Mouse (Mus musculus): ENCODE measurements around the gene B3gnt3.

B3gnt3 gene

GRCm38 (mm10) chr8:71678216-71678615, 23.4 kb downstream of the B3gnt3 start:
- no peak for DNase-seq (ENCODE audit: low spot score in 2 of 2)

GRCm38 (mm10) chr8:71677555-71677954, 24.0 kb downstream of the B3gnt3 start:
- no peak for DNase-seq (ENCODE audit: low spot score in 2 of 2)

GRCm38 (mm10) chr8:71676803-71677202, 24.8 kb downstream of the B3gnt3 start:
- DNase-seq (ENCODE audit: low spot score in 2 of 2) = no peak

GRCm38 (mm10) chr8:71676020-71676741, 25.4 kb downstream of the B3gnt3 start, which contains the start of gene Jak3:
Jak3 (plus strand) TSS chr8:71676296.
- DNase-seq (ENCODE audit: low spot score in 2 of 2) = peak in 1 of 2 experiments; percentile 49

GRCm38 (mm10) chr8:71675456-71676019, 26.1 kb downstream of the B3gnt3 start:
- DNase-seq (ENCODE audit: low spot score in 2 of 2) = no peak

GRCm38 (mm10) chr8:71674071-71674470, 27.5 kb downstream of the B3gnt3 start:
- DNase-seq (ENCODE audit: low spot score in 2 of 2) = no peak

- no peak for DNase-seq (ENCODE audit: low spot score in 2 of 2)
These were observed 29.3 kb downstream of the B3gnt3 start for GRCm38 (mm10) chr8:71672168-71672735.

- peak; percentile 82 to 93 for DNase-seq (ENCODE audit: low spot score in 2 of 2)
These were observed 30.0 kb downstream of the B3gnt3 start, which contains the start of gene Unc13a for GRCm38 (mm10) chr8:71671549-71671965. Unc13a (minus strand) TSS chr8:71671757.

- DNase-seq (ENCODE audit: low spot score in 2 of 2) = peak; percentile 48 to 77
These were observed 30.7 kb downstream of the B3gnt3 start for GRCm38 (mm10) chr8:71670621-71671548.

- no peak for DNase-seq (ENCODE audit: low spot score in 2 of 2)
These were observed 31.4 kb downstream of the B3gnt3 start for GRCm38 (mm10) chr8:71670198-71670597.

GRCm38 (mm10) chr8:71668220-71668975, 33.2 kb downstream of the B3gnt3 start:
- DNase-seq (ENCODE audit: low spot score in 2 of 2) = no peak

- DNase-seq (ENCODE audit: low spot score in 2 of 2) = no peak
These were observed 34.3 kb downstream of the B3gnt3 start for GRCm38 (mm10) chr8:71667256-71667655.

GRCm38 (mm10) chr8:71666855-71667254, 34.7 kb downstream of the B3gnt3 start:
- DNase-seq (ENCODE audit: low spot score in 2 of 2) = no peak

- no peak for DNase-seq (ENCODE audit: low spot score in 2 of 2)
These were observed 36.1 kb downstream of the B3gnt3 start for GRCm38 (mm10) chr8:71665331-71666130.

GRCm38 (mm10) chr8:71660325-71661120, 41.1 kb downstream of the B3gnt3 start:
- peak; percentile 78 to 92 for DNase-seq (ENCODE audit: low spot score in 2 of 2)

- peak in 1 of 2 experiments; percentile 44 for DNase-seq (ENCODE audit: low spot score in 2 of 2)
These were observed 41.8 kb downstream of the B3gnt3 start for GRCm38 (mm10) chr8:71659751-71660150.

GRCm38 (mm10) chr8:71658515-71659049, 43.0 kb downstream of the B3gnt3 start:
- DNase-seq (ENCODE audit: low spot score in 2 of 2) = no peak

GRCm38 (mm10) chr8:71657816-71658215, 43.8 kb downstream of the B3gnt3 start:
- DNase-seq (ENCODE audit: low spot score in 2 of 2) = no peak

- DNase-seq (ENCODE audit: low spot score in 2 of 2) = no peak
These were observed 47.0 kb downstream of the B3gnt3 start for GRCm38 (mm10) chr8:71654600-71654999.
